Mouse (Mus musculus): ENCODE results near the gene Nkx2-4. TPM values are rescaled to one million over a fixed set of nuclear protein-coding genes. Genes with fewer than 3 reads are reported as not detected.

Gene Nkx2-4
- not detected in 2 replicates for polyA plus RNA-seq (2012; ENCODE audit: insufficient read depth, insufficient read length, missing spikeins)

DNA sequence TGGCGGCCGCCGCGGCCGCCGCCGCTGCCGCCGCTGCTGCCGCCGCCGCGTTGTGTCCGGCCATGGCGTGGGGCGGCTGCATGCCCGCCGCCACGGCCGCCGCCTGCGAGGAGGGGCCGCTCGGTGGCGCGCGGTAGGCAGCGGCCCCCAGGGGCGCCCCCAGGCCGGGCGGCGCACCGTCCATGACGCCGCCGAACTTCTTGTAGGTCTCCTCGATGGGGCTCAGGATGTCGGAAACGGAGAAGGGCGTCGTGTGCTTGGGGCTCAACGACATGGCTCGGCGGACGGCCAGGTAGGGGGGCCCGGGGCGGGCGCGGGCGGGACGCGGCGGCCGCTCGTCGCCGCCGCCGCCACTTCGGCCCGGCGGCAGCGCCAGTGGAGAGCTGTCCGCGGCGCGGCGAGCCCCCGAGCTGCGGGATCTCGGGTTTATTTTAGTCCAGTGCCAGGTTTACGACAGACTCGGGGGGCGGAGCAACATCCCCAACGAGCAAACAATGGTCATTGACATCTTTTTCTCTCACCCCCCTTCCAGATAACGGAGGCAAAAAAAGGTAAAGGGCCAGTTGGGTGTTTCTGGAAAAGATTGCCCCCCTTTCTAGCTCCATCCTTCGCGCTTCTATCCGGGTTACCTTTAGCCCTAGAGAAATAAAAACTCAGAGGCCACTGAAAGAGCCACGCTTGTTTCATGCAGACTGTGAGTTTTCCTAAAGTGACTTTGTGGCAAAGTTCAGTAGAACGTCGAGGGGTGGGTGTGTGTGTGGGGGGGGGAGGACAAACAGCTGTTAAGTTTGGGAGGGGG, at the start of gene Nkx2-4:
Nkx2-4 (minus strand) TSS at position 374 of the 799 bp plus-strand sequence.
- Histone ChIP-seq H3K4me3 (ENCODE audit: insufficient read depth, low read depth, low read length) (peak within 1 kb of the TSS; percentile 35), H3K27ac (replicated peaks; ENCODE audit: low read depth, low read length) (no peak within 1 kb of the TSS), H3K4me1 (ENCODE audit: control insufficient read depth, insufficient read depth, insufficient read length, low read length) (no peaks in the 10 kb centered on the region; the same call in 1 of the 2 replicates)

DNA sequence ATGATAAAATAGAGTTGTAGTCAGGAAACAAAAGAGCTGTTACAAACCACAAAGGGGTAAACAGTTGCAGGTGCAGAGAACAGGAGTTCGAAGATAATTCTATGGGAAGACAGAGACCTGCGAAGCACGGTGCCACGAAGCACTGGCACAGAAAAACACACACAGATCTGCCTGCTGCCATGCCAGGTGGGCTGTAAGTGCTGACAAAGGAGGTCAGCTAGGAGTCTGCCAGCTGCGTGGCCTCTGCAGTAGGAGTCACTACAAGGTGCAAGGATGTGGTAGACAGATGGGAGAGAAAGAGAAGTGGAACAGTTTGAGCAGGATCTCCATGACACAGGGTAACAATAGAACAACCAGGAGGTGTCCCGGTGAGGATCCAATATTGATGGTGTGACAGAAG, 42.1 kb upstream of the Nkx2-4 start:
- no peaks in the 10 kb centered on the region for H3K4me1 ChIP-seq (ENCODE audit: control insufficient read depth, insufficient read depth, insufficient read length, low read length)
- H3K27ac ChIP-seq (replicated peaks; ENCODE audit: low read depth, low read length), result no peak overlapping the region
- no peak overlapping the region for H3K4me3 ChIP-seq (ENCODE audit: insufficient read depth, low read depth, low read length)

- no peak overlapping the region for H3K27ac ChIP-seq (replicated peaks; ENCODE audit: low read depth, low read length)
- H3K4me3 ChIP-seq (ENCODE audit: insufficient read depth, low read depth, low read length), result no peak overlapping the region
- no peaks in the 10 kb centered on the region for H3K4me1 ChIP-seq (ENCODE audit: control insufficient read depth, insufficient read depth, insufficient read length, low read length)
Observed at GRCm38 (mm10) chr2:147119736-147120135, 34.5 kb upstream of the Nkx2-4 start.

DNA sequence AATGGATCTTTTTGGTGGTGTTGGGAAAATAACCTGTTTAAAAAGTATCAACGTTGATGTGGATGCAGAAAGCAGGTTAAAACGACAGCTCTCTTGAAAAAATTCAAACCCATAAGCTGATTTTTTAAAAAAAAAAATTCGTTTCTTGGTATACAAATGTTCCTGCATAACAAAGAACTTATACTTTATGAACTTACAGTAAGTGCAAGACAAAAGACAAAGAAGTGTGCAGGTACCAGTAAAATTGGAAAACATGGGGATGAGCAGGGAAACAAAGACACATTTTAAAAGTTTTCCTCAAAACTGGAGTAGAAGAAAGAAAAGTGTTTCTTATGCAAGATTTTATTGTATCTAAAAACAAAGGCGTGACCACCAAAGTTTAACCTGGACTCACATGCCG, 1.2 kb upstream of the Nkx2-4 start:
- Histone ChIP-seq H3K4me3 (ENCODE audit: insufficient read depth, low read depth, low read length) (no peak overlapping the region), H3K27ac (replicated peaks; ENCODE audit: low read depth, low read length) (no peak overlapping the region), H3K4me1 (ENCODE audit: control insufficient read depth, insufficient read depth, insufficient read length, low read length) (no peaks in the 10 kb centered on the region; the same call in 1 of the 2 replicates)

DNA sequence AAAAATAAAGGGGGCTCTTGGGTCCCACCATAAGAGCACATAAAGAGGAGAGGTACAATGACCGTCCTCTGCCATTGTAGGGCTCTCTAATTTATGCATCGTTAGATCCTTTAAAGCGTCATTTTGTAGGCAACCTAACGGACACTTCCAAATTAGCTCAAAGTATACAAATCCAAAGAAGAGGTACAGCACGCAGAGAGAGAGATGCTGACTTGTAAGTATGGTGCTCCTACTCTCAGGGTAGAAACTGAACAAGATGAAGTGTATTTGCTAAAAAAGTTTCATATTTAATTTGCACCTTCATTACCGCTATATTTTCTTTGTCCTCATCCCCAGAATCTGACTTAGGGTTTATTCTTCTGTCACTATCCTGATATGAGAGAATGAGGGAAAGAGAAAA, 692 bp upstream of the Nkx2-4 start:
- Histone ChIP-seq H3K27ac (replicated peaks; ENCODE audit: low read depth, low read length) (no peak overlapping the region), H3K4me3 (ENCODE audit: insufficient read depth, low read depth, low read length) (no peak overlapping the region), H3K4me1 (ENCODE audit: control insufficient read depth, insufficient read depth, insufficient read length, low read length) (no peaks in the 10 kb centered on the region; the same call in 1 of the 2 replicates)

GRCm38 (mm10) chr2:147084366-147085071, 726 bp downstream of the Nkx2-4 start:
- H3K4me3 ChIP-seq (ENCODE audit: insufficient read depth, low read depth, low read length), result peak overlapping the region; percentile 35
- H3K4me1 ChIP-seq (ENCODE audit: control insufficient read depth, insufficient read depth, insufficient read length, low read length), result no peaks in the 10 kb centered on the region; the same call in 1 of the 2 replicates
- no peak overlapping the region for H3K27ac ChIP-seq (replicated peaks; ENCODE audit: low read depth, low read length)

DNA sequence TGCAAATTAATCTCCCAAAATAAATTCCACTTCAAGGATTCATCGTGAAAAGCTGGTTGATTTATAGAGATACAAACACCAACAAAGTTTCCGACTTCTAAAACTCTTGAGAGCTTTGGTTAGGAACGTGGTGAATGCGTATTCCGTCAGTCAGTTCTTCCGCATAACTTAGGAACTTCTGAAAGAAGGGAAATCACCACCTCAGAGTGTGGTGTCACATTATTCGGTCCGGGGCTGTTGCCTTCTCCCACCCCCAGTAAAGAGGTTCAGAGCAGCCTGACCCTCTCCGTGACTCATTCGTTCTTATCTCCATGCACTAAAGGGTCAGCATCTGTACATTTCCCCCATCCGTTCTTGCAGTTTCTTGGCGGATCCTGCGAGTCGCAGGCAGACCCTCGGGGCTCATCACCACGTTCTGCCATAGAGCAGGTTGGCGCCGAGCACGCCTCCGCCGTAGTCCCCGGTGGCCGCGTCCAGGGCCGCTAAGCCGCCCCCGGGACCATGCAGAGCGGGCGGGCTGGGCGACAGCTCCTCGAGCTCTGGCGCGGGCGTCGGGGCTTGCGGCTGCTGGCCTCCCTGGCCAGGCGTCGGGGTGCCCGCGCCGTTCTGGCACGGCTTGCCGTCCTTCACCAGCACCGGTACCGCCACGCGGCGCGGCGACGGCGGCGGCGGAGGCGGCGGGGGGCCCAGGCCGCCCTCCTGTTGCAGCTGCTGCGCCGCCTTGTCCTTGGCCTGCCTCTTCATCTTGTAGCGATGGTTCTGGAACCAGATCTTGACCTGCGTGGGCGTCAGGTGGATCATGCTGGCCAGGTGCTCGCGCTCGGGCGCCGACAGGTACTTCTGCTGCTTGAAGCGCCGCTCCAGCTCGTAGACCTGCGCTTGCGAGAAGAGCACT, 1.5 kb downstream of the Nkx2-4 start:
- Histone ChIP-seq H3K27ac (replicated peaks; ENCODE audit: low read depth, low read length) (no peak overlapping the region), H3K4me1 (ENCODE audit: control insufficient read depth, insufficient read depth, insufficient read length, low read length) (no peaks in the 10 kb centered on the region; the same call in 1 of the 2 replicates), H3K4me3 (ENCODE audit: insufficient read depth, low read depth, low read length) (no peak overlapping the region)

DNA sequence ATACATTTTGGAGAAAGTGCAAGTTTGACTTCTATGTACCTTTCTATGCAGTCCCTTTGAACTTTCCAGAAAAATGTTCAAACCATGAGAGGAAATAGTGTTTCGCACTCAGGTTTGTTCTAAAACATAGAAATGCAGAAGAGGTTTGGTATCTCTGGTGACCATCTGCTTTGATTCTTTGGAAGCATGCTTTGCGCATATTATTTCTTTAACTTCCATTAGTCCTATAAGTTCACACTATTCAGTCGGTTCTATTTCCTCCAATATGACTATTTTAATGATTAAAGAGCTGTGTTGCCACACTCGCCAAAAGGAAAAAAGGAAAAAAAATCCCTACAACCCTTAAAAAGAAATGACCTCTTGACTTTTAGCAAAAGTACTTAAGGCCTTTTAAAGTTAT, 2.9 kb downstream of the Nkx2-4 start:
- no peak overlapping the region for H3K4me3 ChIP-seq (ENCODE audit: insufficient read depth, low read depth, low read length)
- H3K27ac ChIP-seq (replicated peaks; ENCODE audit: low read depth, low read length), result no peak overlapping the region
- no peaks in the 10 kb centered on the region; the same call in 1 of the 2 replicates for H3K4me1 ChIP-seq (ENCODE audit: control insufficient read depth, insufficient read depth, insufficient read length, low read length)

GRCm38 (mm10) chr2:147074399-147074798, 10.8 kb downstream of the Nkx2-4 start:
- H3K4me1 ChIP-seq (ENCODE audit: control insufficient read depth, insufficient read depth, insufficient read length, low read length), result no peaks in the 10 kb centered on the region
- H3K27ac ChIP-seq (replicated peaks; ENCODE audit: low read depth, low read length), result no peak overlapping the region
- H3K4me3 ChIP-seq (ENCODE audit: insufficient read depth, low read depth, low read length), result no peak overlapping the region

- no peaks in the 10 kb centered on the region for H3K4me1 ChIP-seq (ENCODE audit: control insufficient read depth, insufficient read depth, insufficient read length, low read length)
- H3K27ac ChIP-seq (replicated peaks; ENCODE audit: low read depth, low read length), result no peak overlapping the region
- no peak overlapping the region for H3K4me3 ChIP-seq (ENCODE audit: insufficient read depth, low read depth, low read length)
Observed at GRCm38 (mm10) chr2:147073962-147074361, 11.3 kb downstream of the Nkx2-4 start.

GRCm38 (mm10) chr2:147070305-147070704, 14.9 kb downstream of the Nkx2-4 start:
- Histone ChIP-seq H3K27ac (replicated peaks; ENCODE audit: low read depth, low read length) (no peak overlapping the region), H3K4me3 (ENCODE audit: insufficient read depth, low read depth, low read length) (no peak overlapping the region), H3K4me1 (ENCODE audit: control insufficient read depth, insufficient read depth, insufficient read length, low read length) (no peaks in the 10 kb centered on the region)

DNA sequence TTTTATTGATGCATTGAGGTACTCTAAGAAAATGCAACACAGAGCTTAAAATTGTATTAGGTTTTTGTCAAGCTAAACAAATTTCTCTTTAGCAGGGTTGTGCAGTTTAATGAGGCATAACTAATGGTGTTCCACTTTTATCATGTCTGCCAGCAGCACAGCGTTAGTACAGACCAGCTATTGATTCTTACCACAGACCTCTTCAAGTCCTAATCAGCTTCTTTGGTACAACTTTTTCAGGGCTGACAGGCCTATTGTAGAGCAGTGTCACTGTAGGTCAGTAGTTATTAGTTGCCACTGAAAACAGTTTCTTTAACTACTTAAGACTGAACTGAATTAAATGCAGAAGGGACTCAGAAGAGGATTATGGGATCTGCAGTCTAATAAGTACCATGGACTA, 16.2 kb downstream of the Nkx2-4 start:
- Histone ChIP-seq H3K4me3 (ENCODE audit: insufficient read depth, low read depth, low read length) (no peak overlapping the region), H3K27ac (replicated peaks; ENCODE audit: low read depth, low read length) (no peak overlapping the region), H3K4me1 (ENCODE audit: control insufficient read depth, insufficient read depth, insufficient read length, low read length) (no peaks in the 10 kb centered on the region)

DNA sequence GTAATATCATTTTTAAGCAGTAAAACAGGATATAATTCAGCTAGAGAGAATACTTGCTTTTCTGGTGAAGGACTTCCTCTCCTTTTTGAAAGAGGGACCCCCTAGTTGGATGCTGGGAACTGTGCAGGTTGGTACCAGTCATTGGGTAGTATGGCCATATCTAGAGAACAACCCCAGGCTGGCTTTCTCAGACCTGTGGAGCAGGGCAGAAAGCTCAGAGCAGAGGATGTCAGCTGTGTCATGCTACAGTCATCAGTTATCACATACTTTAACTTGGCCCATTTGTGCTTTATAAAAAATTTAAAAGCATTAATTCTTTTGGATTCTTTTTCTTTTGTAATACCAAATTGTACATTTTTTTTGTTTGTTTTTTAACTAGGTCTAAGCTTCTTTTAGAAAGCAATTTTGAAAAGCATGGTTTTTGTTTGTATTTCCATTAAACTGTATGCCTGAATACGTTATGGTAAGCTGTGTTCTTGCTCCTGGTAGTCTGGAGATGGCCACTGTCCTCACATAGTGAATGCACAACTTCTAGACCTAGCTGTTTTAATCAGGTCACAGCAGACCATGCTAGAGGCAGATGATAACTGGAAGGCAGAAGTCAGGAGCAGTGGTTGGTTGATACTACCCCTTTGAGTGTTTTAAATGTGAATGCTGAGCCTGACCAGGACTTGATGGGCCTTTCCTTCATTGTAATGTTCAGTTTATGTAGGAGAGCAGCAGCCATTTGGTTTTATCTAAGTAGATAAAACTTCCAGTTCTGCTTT, 17.6 kb downstream of the Nkx2-4 start:
- Histone ChIP-seq H3K4me1 (ENCODE audit: control insufficient read depth, insufficient read depth, insufficient read length, low read length) (no peaks in the 10 kb centered on the region), H3K4me3 (ENCODE audit: insufficient read depth, low read depth, low read length) (no peak overlapping the region), H3K27ac (replicated peaks; ENCODE audit: low read depth, low read length) (no peak overlapping the region)

- Histone ChIP-seq H3K4me1 (ENCODE audit: control insufficient read depth, insufficient read depth, insufficient read length, low read length) (no peaks in the 10 kb centered on the region), H3K27ac (replicated peaks; ENCODE audit: low read depth, low read length) (no peak overlapping the region), H3K4me3 (ENCODE audit: insufficient read depth, low read depth, low read length) (no peak overlapping the region)
Observed at GRCm38 (mm10) chr2:147053229-147053892, 31.9 kb downstream of the Nkx2-4 start.
